Mouse (Mus musculus): Measurements from ENCODE around the gene Epop.

Epop gene

GRCm38 (mm10) chr11:97590227-97590960 is 39.1 kb downstream of the Epop start:
- no peak for DNase-seq (ENCODE audit: low spot score in 2 of 2)

DNA sequence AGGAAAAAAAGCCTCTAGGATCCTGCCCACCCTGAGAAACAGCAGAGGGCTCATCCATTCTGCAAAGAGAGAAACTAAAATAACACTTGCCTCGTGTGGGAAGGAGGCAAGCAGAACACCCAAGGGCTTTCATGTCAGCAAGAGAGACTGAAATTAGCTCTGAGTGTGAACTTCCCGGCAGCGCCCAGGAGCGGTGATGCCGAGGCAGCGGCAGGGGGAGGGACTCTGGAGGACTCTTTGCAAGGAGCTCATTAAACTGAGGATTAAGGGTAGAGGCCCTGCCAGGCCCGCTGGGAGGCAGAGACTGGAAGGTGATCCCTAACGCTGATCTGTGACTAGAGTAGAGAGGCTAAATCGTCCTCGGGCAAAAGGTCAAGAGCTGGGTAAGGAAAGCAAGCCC is 40.3 kb downstream of the Epop start:
- DNase-seq (ENCODE audit: low spot score in 2 of 2) = no peak

DNA sequence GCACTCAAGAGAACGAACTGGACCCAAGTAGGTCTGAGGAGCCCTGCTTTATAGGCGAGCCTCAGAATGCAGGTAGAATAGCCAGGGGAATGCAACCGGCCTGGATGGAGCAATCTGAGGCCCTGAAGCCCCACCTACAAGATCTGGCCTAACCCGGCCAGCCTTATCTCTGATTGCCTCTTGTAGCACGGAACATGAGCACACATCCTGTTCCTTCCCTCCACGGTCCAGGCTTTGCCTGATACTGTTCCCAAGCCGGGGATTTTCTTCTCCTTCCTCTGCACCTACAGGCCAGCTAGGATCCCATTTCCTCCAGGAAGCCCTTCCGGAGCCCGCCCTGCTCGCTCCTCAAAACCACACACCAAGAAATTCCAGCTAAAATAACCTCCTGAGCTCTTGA is 43.6 kb downstream of the Epop start:
- DNase-seq (ENCODE audit: low spot score in 2 of 2) = no peak

DNA sequence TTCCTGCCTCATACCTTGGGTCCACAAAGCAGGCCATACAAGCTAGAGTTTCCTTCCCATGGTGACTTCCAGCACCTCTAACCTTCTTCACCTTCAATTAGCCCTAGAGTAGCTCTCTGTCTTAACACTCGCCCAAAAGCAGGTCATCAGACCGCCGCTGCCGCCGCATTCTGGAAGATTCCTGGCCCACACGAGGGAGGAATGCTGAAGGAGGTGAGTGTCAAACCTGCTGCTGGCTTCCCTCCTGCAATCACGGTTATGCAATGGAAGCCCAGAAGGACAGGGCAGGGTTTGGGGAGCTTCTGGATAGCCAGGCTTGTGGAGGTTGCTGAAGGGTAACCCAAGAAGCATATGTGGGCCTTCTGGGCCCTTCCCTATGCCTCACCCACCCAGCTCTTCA is 45.0 kb downstream of the Epop start:
- DNase-seq (ENCODE audit: low spot score in 2 of 2) = no peak

GRCm38 (mm10) chr11:97579088-97579857 is 50.2 kb downstream of the Epop start:
- DNase-seq (ENCODE audit: low spot score in 2 of 2) = no peak

GRCm38 (mm10) chr11:97578286-97578685 is 51.2 kb downstream of the Epop start:
- no peak for DNase-seq (ENCODE audit: low spot score in 2 of 2)

All from urinary bladder, adult 18-20 months (tissue).